Comparison of ENCODE assay signal across 9 mouse cellular contexts in genomic region chr7:83668724-83669123, GRCm38 (mm10). TPM values are rescaled to one million over a fixed set of nuclear protein-coding genes. Genes with fewer than 3 reads are reported as not detected.
DNase-seq lines count a peak whose midpoint lies in the region; ATAC-seq and TF ChIP-seq lines count a peak whose summit lies in the region.
"Had no signal": no experiment of that assay in that cellular context is flagged by ENCODE, and none has a peak within 500 bp of the region (broad histone marks: within the 10 kb centered on the region; RNA-seq: fewer than 3 reads in every experiment).

No protein-coding gene starts in this region.

- TF ChIP-seq CTCF in left cerebral cortex, adult 2 months (IDR thresholded peaks at IDR 0.05): peak; percentile 91

- H3K27me3 ChIP-seq in midbrain, embryonic 14.5 days (ENCODE audit: control insufficient read depth, insufficient read depth, low read length): no peaks in the 10 kb centered on the region
- H3K27me3 ChIP-seq: limb, embryonic 13.5 days had no signal

- no peaks in the 10 kb centered on the region for H3K9me3 ChIP-seq in midbrain, embryonic 14.5 days (ENCODE audit: control insufficient read depth, low read length)
- H3K9me3 ChIP-seq: limb, embryonic 13.5 days had no signal

- DNase-seq in heart, postnatal 14 days: peak; percentile 68 to 77
- no peak for DNase-seq in heart, adult 9 months (ENCODE audit: low spot score in 2 of 2)
- peak; percentile 85 for DNase-seq in NIH3T3 (ENCODE audit: low read depth)
- peak; percentile 61 to 62 for DNase-seq in heart, postnatal 36 days
- DNase-seq in left cerebral cortex, adult 2 months (ENCODE audit: extremely low spot score in 1 of 2, low spot score in 2 of 2): peak; percentile 63 to 68
- peak; percentile 79 for DNase-seq in midbrain, embryonic 14.5 days
- peak; percentile 64 for DNase-seq in thymus, postnatal 4 days

- no peak overlapping the region for H3K27ac ChIP-seq in left cerebral cortex, adult 2 months
- no peak overlapping the region for H3K27ac ChIP-seq in midbrain, embryonic 14.5 days (replicated peaks; ENCODE audit: low read depth, low read length)
- H3K27ac ChIP-seq: limb, embryonic 13.5 days had no signal

- peak; percentile 85 for ATAC-seq in common myeloid progenitor, adult 5-6 weeks (replicated peaks; ENCODE audit: low read depth, poor library complexity, severe bottlenecking)
- no peak; the same call in 1 of the 2 replicates for ATAC-seq in midbrain, embryonic 14.5 days (ENCODE audit: low FRiP score, low TSS enrichment)

- H3K9ac ChIP-seq in midbrain, embryonic 14.5 days (replicated peaks; ENCODE audit: low read length): no peak overlapping the region
- H3K9ac ChIP-seq: limb, embryonic 13.5 days had no signal

- no peak overlapping the region for H3K4me3 ChIP-seq in left cerebral cortex, adult 2 months
- no peak overlapping the region for H3K4me3 ChIP-seq in midbrain, embryonic 14.5 days (replicated peaks; ENCODE audit: low read depth, low read length)
- H3K4me3 ChIP-seq: limb, embryonic 13.5 days had no signal

- no peaks in the 10 kb centered on the region for H3K36me3 ChIP-seq in midbrain, embryonic 14.5 days (ENCODE audit: control insufficient read depth, insufficient read depth, low read length)
- H3K36me3 ChIP-seq: limb, embryonic 13.5 days had no signal

- H3K4me2 ChIP-seq in midbrain, embryonic 14.5 days (ENCODE audit: low read length): no peak overlapping the region
- H3K4me2 ChIP-seq: limb, embryonic 13.5 days had no signal

- intact Hi-C loops in heart, postnatal 14 days (cut with DNase I): loop anchor here (1.0 to 5.0 kb wide), 3 partner anchors 106 to 214 kb away; partner anchors contain the start of genes Mesd and Tlnrd1
- intact Hi-C loops in heart, postnatal 36 days (cut with DNase I): loop anchor here (1.0 to 5.0 kb wide), 2 partner anchors 104 to 134 kb away; no protein-coding TSS in a partner anchor
- intact Hi-C loops in left cerebral cortex, adult 2 months (cut with DNase I): loop anchor here (1.0 to 2.0 kb wide), 3 partner anchors 106 to 219 kb away; no protein-coding TSS in a partner anchor

- 19% methylated on average over 1 of the region's 1 CpGs for WGBS in midbrain, embryonic 14.5 days

- H3K4me1 ChIP-seq in midbrain, embryonic 14.5 days (ENCODE audit: control insufficient read depth, insufficient read depth, low read length): no peaks in the 10 kb centered on the region
- H3K4me1 ChIP-seq: limb, embryonic 13.5 days had no signal

RNA-seq across cellular contexts. Expression of gene Stard5, which starts 37.0 kb away (rescaled TPM):
- total RNA-seq in heart, postnatal 14 days (2021): 10 to 100 TPM; 17.4 to 17.9 TPM
- 5.8 and 6.1 TPM in 2 replicates for total RNA-seq in common myeloid progenitor, adult 5-6 weeks (2017)
- 10 to 100 TPM; 10.9 to 11.7 TPM for total RNA-seq in heart, postnatal 36 days (2021)
- total RNA-seq in left cerebral cortex, adult 2 months (2021): 1 to 10 TPM; 6.8 to 7.4 TPM
- polyA plus RNA-seq in midbrain, embryonic 14.5 days (2014; fragmentation: Nextera tagmentation; extraction: Ambion mirVana): 5.0 and 7.4 TPM in 2 replicates

Comparison
In these comparisons a context has a peak if more than half of its experiments do, and no peak if none do; other contexts are left out.
1. DNase-seq: peak in heart, postnatal 14 days (2 of 2), NIH3T3 (single experiment), heart, postnatal 36 days (2 of 2), left cerebral cortex, adult 2 months (2 of 2), midbrain, embryonic 14.5 days (single experiment) and thymus, postnatal 4 days (single experiment); none in heart, adult 9 months (0 of 2).